Mouse (Mus musculus): Measurements from ENCODE around the gene Prpf40b.

GRCm38 (mm10) chr15:99255241-99255749, 39.6 kb upstream of the Prpf40b start:
- no peak for TF ChIP-seq CTCF (IDR thresholded peaks at IDR 0.05)
- TF ChIP-seq EP300 (IDR thresholded peaks at IDR 0.05), result no peak
